Mouse (Mus musculus): ENCODE data around the gene Olfr472.
"Not testable (repeated sequence)": the region's sequence is repeated elsewhere in the genome, so short reads cannot be mapped to it uniquely, and the experiment has no call there.

Olfr472 gene

DNA sequence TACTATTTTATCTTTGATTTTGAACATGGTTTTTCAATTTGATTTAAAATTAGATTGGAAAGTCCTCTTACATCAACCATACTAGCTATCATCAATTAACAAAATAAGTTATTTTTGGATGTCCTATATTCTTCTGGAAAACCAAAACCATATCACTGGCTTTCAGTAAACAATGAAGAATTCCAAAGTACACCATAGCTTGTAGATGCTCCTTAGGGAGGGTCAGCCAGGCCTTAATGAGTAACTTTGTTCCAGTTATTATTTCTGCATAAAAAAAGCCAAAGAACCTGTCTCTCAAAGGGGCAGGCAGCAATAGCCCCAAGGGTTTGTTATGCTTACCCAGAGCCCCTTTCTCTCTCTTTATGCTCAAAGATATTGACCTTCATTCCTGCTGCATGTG is at the start of gene Olfr472:
Gene Olfr472 (plus strand): TSS at position 301 of the 400 bp plus-strand sequence.
- no peak for DNase-seq (ENCODE audit: low read depth, low spot score)

DNA sequence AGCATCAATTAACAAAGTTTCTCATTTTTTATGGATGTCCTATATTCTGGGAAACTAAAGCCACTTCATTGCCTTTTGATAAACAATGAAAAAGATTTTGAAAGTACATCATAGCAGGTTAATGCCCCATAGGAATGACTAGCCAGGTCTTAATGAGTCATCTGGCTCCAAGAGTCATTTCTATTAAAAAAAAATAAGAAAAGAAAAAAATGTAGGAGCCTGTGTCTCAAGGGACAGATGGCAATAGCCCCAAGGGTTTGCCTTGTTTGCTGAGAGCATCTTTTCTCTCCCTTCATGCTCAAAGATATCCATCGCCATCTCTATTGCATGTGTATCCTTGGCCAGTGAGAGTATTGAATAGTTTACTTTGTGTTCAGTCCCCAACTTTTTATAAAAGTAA is 32.4 kb downstream of the Olfr472 start, which contains the start of gene Olfr473:
Gene Olfr473 (plus strand): TSS at position 301 of the 400 bp plus-strand sequence.
- DNase-seq (ENCODE audit: low read depth, low spot score): no peak

DNA sequence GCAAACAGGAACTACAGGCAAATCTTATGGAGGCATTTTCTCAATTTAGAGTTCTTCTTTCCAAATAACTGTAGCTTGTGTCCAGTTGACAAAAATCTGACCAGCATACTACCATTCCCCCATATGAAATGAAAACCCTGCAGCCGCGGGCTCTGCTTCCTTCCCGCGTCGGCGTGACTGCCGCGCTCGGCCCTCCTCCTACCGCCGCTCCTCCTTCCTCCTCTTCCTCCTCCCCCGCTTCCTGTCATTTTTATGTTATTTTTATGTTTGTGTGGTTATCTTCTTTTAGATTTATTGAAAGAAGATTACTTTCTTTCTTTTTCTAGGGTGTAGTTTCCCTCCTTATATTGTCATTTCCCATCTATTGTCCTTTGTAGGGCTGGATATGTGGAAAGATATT is 54.8 kb downstream of the Olfr472 start:
- DNase-seq (ENCODE audit: low read depth, low spot score): not testable (repeated sequence)

DNA sequence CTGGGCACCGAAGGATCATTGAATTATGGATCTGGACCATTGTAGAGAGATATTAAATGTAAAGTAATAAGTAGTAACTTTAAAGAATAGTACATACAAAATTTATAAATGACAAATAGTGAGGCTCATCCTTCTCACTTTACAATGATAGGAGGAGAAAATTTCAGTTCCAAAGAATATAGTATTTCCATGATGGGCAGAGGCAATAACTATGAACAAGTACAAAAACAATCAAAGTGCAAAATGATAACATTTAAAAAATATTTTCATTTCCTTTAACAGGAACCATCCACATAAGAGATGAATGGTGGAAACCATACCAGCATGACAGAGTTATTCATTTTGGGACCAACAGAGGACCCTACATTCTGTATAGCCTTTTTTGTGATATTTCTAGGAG is 56.6 kb downstream of the Olfr472 start, which contains the start of gene Olfr474:
Gene Olfr474 (plus strand): TSS at position 301 of the 400 bp plus-strand sequence.
- DNase-seq (ENCODE audit: low read depth, low spot score): no peak
